Mouse (Mus musculus) small intestine, adult 2 months (tissue): Measurements from ENCODE around the gene Bcas1.

ENCODE experiments used
- CTCF ChIP-seq: fragments of 200-500 bp; IDR thresholded peaks from 2 replicates; pipeline ENCODE4 v1.5.1; 2012; ENCODE audit warnings: low read depth, mild to moderate bottlenecking, control low read depth, inconsistent platforms, low read length, moderate library complexity, mixed read lengths; ENCODE audit not compliant: insufficient replicate concordance, insufficient read length; ENCODE audit errors: extremely low read depth
- POLR2A ChIP-seq: fragments of 200-500 bp; IDR thresholded peaks from 2 replicates; pipeline ENCODE4 v1.6.1; 2012; ENCODE audit warnings: low read depth, mild to moderate bottlenecking, control low read depth, inconsistent platforms, low read length, moderate library complexity

GRCm38 (mm10) chr2:170321579-170321978, 106.1 kb downstream of the Bcas1 start:
- TF ChIP-seq CTCF (no peak), POLR2A (no peak)
